Mouse (Mus musculus): Measurements from ENCODE around the gene Olfr70.

DNA sequence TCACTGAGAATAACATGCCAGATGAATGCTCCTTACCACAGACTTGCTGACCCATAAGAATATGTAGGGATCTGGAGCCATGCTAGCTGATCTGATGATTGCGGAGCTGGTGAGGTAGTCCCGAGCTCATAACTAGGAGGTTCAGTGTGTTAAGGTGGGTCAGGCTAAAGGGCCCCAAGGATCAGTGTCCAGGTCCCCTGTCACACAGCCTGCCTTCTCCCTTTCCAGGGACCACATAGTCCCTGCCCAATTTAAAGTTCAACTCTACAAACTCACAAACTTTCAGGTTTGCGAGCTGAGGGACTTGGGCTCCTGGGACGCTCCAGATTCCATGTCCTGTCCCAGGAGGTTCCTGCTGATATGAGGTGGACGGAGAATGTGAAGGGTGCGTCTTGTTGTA, at the start of gene Olfr70:
- TF ChIP-seq MAX (IDR thresholded peaks at IDR 0.05; ENCODE audit: low read depth) (no peak), USF1 (IDR thresholded peaks at IDR 0.05; ENCODE audit: low read depth) (no peak), TCF12 (IDR thresholded peaks at IDR 0.05; ENCODE audit: insufficient read depth, poor library complexity, severe bottlenecking) (no peak), E2F4 (IDR thresholded peaks at IDR 0.05; ENCODE audit: insufficient read depth) (no peak)
